Mouse (Mus musculus) myocyte (in vitro differentiated cells): Measurements from ENCODE around the gene Nxt1. TPM values are rescaled to one million over a fixed set of nuclear protein-coding genes. Genes with fewer than 3 reads are reported as not detected.

Source experiments
- H3K27me3 ChIP-seq: one replicate; pipeline ENCODE4 v1.6.1; 2011; ENCODE audit not compliant: control insufficient read depth, insufficient read depth, insufficient read length
- H3K36me3 ChIP-seq: one replicate; pipeline ENCODE4 v1.6.1; 2011; ENCODE audit not compliant: control insufficient read depth, insufficient read depth
- H3K4me2 ChIP-seq: one replicate; pipeline ENCODE4 v1.6.1; 2011; ENCODE audit warnings: low read depth, control low read depth
- H3K4me3 ChIP-seq: one replicate; pipeline ENCODE4 v1.5.1; 2011; ENCODE audit warnings: mild to moderate bottlenecking, control low read depth, moderate library complexity
- H3K79me2 ChIP-seq: one replicate; pipeline ENCODE4 v1.6.1; 2011; ENCODE audit not compliant: control insufficient read depth, insufficient read depth
- H3ac ChIP-seq: one replicate; pipeline ENCODE4 v1.6.1; 2011; ENCODE audit not compliant: control insufficient read depth, insufficient read length
- CEBPB ChIP-seq: IDR thresholded peaks from 2 replicates; pipeline ENCODE4 v1.6.1; 2011; ENCODE audit warnings: mild to moderate bottlenecking, moderate library complexity; ENCODE audit not compliant: poor library complexity, insufficient read depth, severe bottlenecking
- E2F4 ChIP-seq: IDR thresholded peaks from one replicate; pipeline ENCODE4 v1.6.1; 2011; ENCODE audit warnings: mild to moderate bottlenecking, control low read depth, moderate library complexity; ENCODE audit not compliant: insufficient read depth
- MAX ChIP-seq: IDR thresholded peaks from one replicate; pipeline ENCODE4 v1.6.1; 2011; ENCODE audit warnings: low read depth, mild to moderate bottlenecking, control low read depth
- MYOD1 ChIP-seq, 3 experiments: IDR thresholded peaks; one replicate each; pipeline ENCODE4 v1.6.1; 2011; ENCODE audit warnings: control low read depth in 2 of 3, low read depth in 2 of 3, mild to moderate bottlenecking in 2 of 3, moderate library complexity in 1 of 3; ENCODE audit not compliant: insufficient read length in 2 of 3, control insufficient read depth in 1 of 3
- MYOG ChIP-seq, 3 experiments: IDR thresholded peaks; one replicate each; pipeline ENCODE4 v1.6.1; 2011; ENCODE audit warnings: control low read depth in 2 of 3, low read depth in 2 of 3, mild to moderate bottlenecking in 2 of 3; ENCODE audit not compliant: insufficient read length in 2 of 3, control insufficient read depth in 1 of 3, insufficient read depth in 1 of 3
- POLR2A ChIP-seq: IDR thresholded peaks from one replicate; pipeline ENCODE4 v1.6.1; 2011; ENCODE audit warnings: low read depth, mild to moderate bottlenecking, control low read depth, moderate library complexity; ENCODE audit not compliant: insufficient read length
- POLR2AphosphoS2 ChIP-seq: IDR thresholded peaks from one replicate; pipeline ENCODE4 v1.6.1; 2011; ENCODE audit warnings: low read depth, control low read depth; ENCODE audit not compliant: insufficient read length
- REST ChIP-seq: IDR thresholded peaks from one replicate; pipeline ENCODE4 v1.6.1; 2011; ENCODE audit warnings: mild to moderate bottlenecking, control low read depth, moderate library complexity; ENCODE audit not compliant: insufficient read depth, insufficient read length
- SRF ChIP-seq: IDR thresholded peaks from one replicate; pipeline ENCODE4 v1.6.1; 2011; ENCODE audit warnings: low read depth; ENCODE audit not compliant: control insufficient read depth, insufficient read length
- TCF12 ChIP-seq: IDR thresholded peaks from one replicate; pipeline ENCODE4 v1.6.1; 2011; ENCODE audit warnings: mild to moderate bottlenecking, control low read depth; ENCODE audit not compliant: poor library complexity, insufficient read depth, severe bottlenecking
- TCF3 ChIP-seq: IDR thresholded peaks from one replicate; pipeline ENCODE4 v1.6.1; 2011; ENCODE audit warnings: low read depth, control low read depth; ENCODE audit not compliant: insufficient read length
- USF1 ChIP-seq: IDR thresholded peaks from one replicate; pipeline ENCODE4 v1.6.1; 2011; ENCODE audit warnings: low read depth, mild to moderate bottlenecking, control low read depth, moderate library complexity
- polyA plus RNA-seq: library from polyadenylated mRNA; unstranded; fragments of >200 nt; fragmentation: generic; extraction: Trizol; gene quantifications from one replicate; pipeline ENCODE4 v1.2.1, GENCODE M21; 2012; ENCODE audit warnings: missing spikeins

Gene Nxt1
- 36.8 TPM for polyA plus RNA-seq

- TF ChIP-seq E2F4 (no peak), POLR2A (peak; percentile 68), TCF12 (no peak), SRF (peak; percentile 81), POLR2AphosphoS2 (no peak), MAX (no peak), CEBPB (no peak)
- Histone ChIP-seq H3K36me3 (peaks cover 20% of the 10 kb centered on the region), H3K4me2 (peak within 1 kb of the TSS; percentile 99), H3K4me3 (peak within 1 kb of the TSS; percentile 84), H3K79me2 (peaks cover 35% of the 10 kb centered on the region), H3ac (peak within 1 kb of the TSS; percentile 56), H3K27me3 (no peaks in the 10 kb centered on the region)
Observed at GRCm38 (mm10) chr2:148672199-148673096, at the start of gene Nxt1. TSS of gene Nxt1 (plus strand) at chr2:148672601.

GRCm38 (mm10) chr2:148623067-148623466 lies 49.3 kb upstream of the Nxt1 start:
- no peaks in the 10 kb centered on the region for H3K27me3 ChIP-seq
- no peak overlapping the region for H3ac ChIP-seq
- no peaks in the 10 kb centered on the region for H3K79me2 ChIP-seq
- H3K4me2 ChIP-seq: no peak overlapping the region
- TF ChIP-seq POLR2AphosphoS2: no peak
- no peak for TF ChIP-seq TCF3
- TF ChIP-seq REST: no peak
- TF ChIP-seq SRF: no peak
- no peak for TF ChIP-seq USF1
- no peak for TF ChIP-seq POLR2A
- TF ChIP-seq E2F4: no peak
- TF ChIP-seq MAX: no peak
- TF ChIP-seq MYOG (IDR thresholded peaks at IDR 0.05; ENCODE audit: control insufficient read depth in 1 of 3, insufficient read depth in 1 of 3, insufficient read length in 2 of 3, low read depth in 2 of 3): no peak
- no peak for TF ChIP-seq TCF12
- no peak for TF ChIP-seq MYOD1 (IDR thresholded peaks at IDR 0.05; ENCODE audit: control insufficient read depth in 1 of 3, insufficient read length in 2 of 3, low read depth in 2 of 3)
- TF ChIP-seq CEBPB: no peak
- no peak overlapping the region for H3K4me3 ChIP-seq
- H3K36me3 ChIP-seq: no peaks in the 10 kb centered on the region

- Histone ChIP-seq H3K4me3 (no peak overlapping the region), H3K36me3 (no peaks in the 10 kb centered on the region), H3ac (no peak overlapping the region), H3K79me2 (no peaks in the 10 kb centered on the region), H3K27me3 (no peaks in the 10 kb centered on the region), H3K4me2 (no peak overlapping the region)
- TF ChIP-seq TCF3 (no peak), MAX (no peak), POLR2A (no peak), REST (no peak), TCF12 (no peak), MYOG (IDR thresholded peaks at IDR 0.05; ENCODE audit: control insufficient read depth in 1 of 3, insufficient read depth in 1 of 3, insufficient read length in 2 of 3, low read depth in 2 of 3) (no peak), E2F4 (no peak), USF1 (no peak), MYOD1 (IDR thresholded peaks at IDR 0.05; ENCODE audit: control insufficient read depth in 1 of 3, insufficient read length in 2 of 3, low read depth in 2 of 3) (no peak), CEBPB (no peak), POLR2AphosphoS2 (no peak), SRF (no peak)
Observed at GRCm38 (mm10) chr2:148624484-148624883, 47.9 kb upstream of the Nxt1 start.

GRCm38 (mm10) chr2:148627011-148627471 lies 45.4 kb upstream of the Nxt1 start:
- H3K27me3 ChIP-seq: no peaks in the 10 kb centered on the region
- no peaks in the 10 kb centered on the region for H3K79me2 ChIP-seq
- no peak overlapping the region for H3K4me3 ChIP-seq
- no peaks in the 10 kb centered on the region for H3K36me3 ChIP-seq
- no peak overlapping the region for H3ac ChIP-seq
- TF ChIP-seq POLR2AphosphoS2 (no peak), MAX (no peak), MYOG (IDR thresholded peaks at IDR 0.05; ENCODE audit: control insufficient read depth in 1 of 3, insufficient read depth in 1 of 3, insufficient read length in 2 of 3, low read depth in 2 of 3) (no peak), MYOD1 (IDR thresholded peaks at IDR 0.05; ENCODE audit: control insufficient read depth in 1 of 3, insufficient read length in 2 of 3, low read depth in 2 of 3) (no peak), E2F4 (no peak), SRF (no peak), TCF3 (no peak), USF1 (no peak), REST (no peak), TCF12 (no peak), CEBPB (no peak), POLR2A (no peak)
- H3K4me2 ChIP-seq: no peak overlapping the region
